Mouse (Mus musculus): ENCODE measurements at regions not wholly inside any gene's neighbourhood (a gene's known extent, or its start where the extent isn't known, plus 50 kb on each side); places are given as distances from the start of the nearest gene placed in this dataset.
"Not testable (repeated sequence)": the region's sequence is repeated elsewhere in the genome, so short reads cannot be mapped to it uniquely, and the experiment has no call there.

GRCm38 (mm10) chr14:53736274-53736673 lies 517.6 kb downstream of the Dad1 start:
- not testable (repeated sequence) for TF ChIP-seq CTCF, EP300 (IDR thresholded peaks at IDR 0.05; ENCODE audit: low read depth)

Measured in heart, postnatal 0 days (tissue).